Mouse (Mus musculus): ENCODE data around the gene Agtpbp1.

DNA sequence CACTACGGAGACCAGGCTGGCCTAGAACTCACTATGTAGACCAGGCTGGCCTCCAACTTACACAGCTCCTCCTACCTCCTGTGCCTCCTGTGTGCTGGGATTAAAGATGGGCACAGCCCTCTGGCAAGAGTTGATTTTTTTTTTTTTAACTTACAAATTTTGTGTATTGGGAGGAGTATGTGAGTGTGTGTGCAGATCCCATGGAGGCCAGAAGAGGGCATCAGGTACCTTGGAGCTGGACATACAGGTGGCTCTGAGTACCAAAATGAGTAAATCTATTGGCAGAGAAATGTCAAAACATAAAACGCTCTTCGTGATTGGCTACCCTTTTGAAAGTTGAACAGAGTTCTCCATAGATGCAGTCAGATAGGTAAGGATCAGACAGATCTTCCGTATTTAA, 4.1 kb downstream of the Agtpbp1 start:
- no peak for TF ChIP-seq CTCF (IDR thresholded peaks at IDR 0.05; ENCODE audit: control insufficient read depth, insufficient read depth, insufficient replicate concordance, low read depth, low read length)
- no peak for TF ChIP-seq POLR2A (IDR thresholded peaks at IDR 0.05; ENCODE audit: control insufficient read depth, low read depth, low read length)
